15 mouse cellular contexts compared by ENCODE assay signal in the genomic region with DNA sequence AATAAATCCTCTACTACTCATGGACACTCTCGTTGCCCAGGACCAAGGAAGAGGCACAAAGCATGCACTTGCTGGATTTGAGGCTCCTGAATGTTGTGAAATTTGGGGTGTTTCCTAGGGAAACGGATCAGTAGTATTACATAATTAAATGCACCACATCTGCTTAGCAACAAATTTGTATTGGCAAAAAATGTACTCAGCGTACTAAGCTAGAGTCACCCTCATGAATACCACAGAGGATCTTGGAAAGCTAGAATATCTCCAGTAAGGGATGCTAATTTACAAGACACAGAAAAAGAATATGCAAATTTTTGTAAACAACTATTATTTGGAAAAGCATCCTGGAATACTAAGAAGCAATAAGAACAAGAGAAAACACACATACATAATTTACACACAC.
A peak's percentile ranks its signal among the peaks of the same experiment; 100 is the strongest.
DNase-seq lines count a peak whose midpoint lies in the region; ATAC-seq lines count a peak whose summit lies in the region.
"Had no signal": no experiment of that assay in that cellular context is flagged by ENCODE, and none has a peak within 500 bp of the region (broad histone marks: within the 10 kb centered on the region; RNA-seq: fewer than 3 reads in every experiment).

No protein-coding gene starts in this region.

- peak; percentile 70 for ATAC-seq in frontal cortex, adult (ENCODE audit: low TSS enrichment)
- ATAC-seq: forebrain, embryonic 15.5 days had no signal

- no peak for DNase-seq in frontal cortex, postnatal 10 days (ENCODE audit: low spot score in 2 of 2)
- peak; percentile 3 for DNase-seq in left cerebral cortex, adult 11 months (ENCODE audit: low spot score)
- no peak for DNase-seq in left cerebral cortex, adult 8-10 months (ENCODE audit: low spot score in 2 of 2)
- peak; percentile 23 for DNase-seq in layer of hippocampus, adult 9-11 months
- DNase-seq in urinary bladder, postnatal 14 days (ENCODE audit: low spot score): no peak
- DNase-seq: adrenal gland, adult 2 months; adrenal gland, postnatal 25 days; cerebellum, adult 11 months; cerebellum, postnatal 10 days; gastrocnemius, adult 2 months; gastrocnemius, postnatal 25 days; heart, adult 11 months; heart, postnatal 36 days had no signal

Comparison
In these comparisons a context has a peak if more than half of its experiments do, and no peak if none do; other contexts are left out.
1. DNase-seq: peak in left cerebral cortex, adult 11 months (single experiment) and layer of hippocampus, adult 9-11 months (single experiment); none in frontal cortex, postnatal 10 days (0 of 2), left cerebral cortex, adult 8-10 months (0 of 2) and urinary bladder, postnatal 14 days (single experiment).